Mouse (Mus musculus) urinary bladder, adult 2 months (tissue): Measurements from ENCODE around the gene Zfp455. TPM values are rescaled to one million over a fixed set of nuclear protein-coding genes. Genes with fewer than 3 reads are reported as not detected.
"Not testable (repeated sequence)": the region's sequence is repeated elsewhere in the genome, so short reads cannot be mapped to it uniquely, and the experiment has no call there.

Source experiments
- DNase-seq: peaks from one replicate; pipeline ENCODE4 v3.0.0; 2022; ENCODE audit warnings: low spot score
- polyA plus RNA-seq: library from polyadenylated mRNA; depleted of rRNA; stranded (reverse); fragments of >200 nt; gene quantifications from 2 replicates; pipeline ENCODE4 v1.2.3, GENCODE M21; 2012; rRNA removed

Gene Zfp455
- 2.0 TPM in 2 replicates for polyA plus RNA-seq

- peak; percentile 49 for DNase-seq
These were observed at the start of gene Zfp455 for GRCm38 (mm10) chr13:67194340-67194894. Gene Zfp455, plus strand, starts transcription at chr13:67194506.

- not testable (repeated sequence) for DNase-seq
These were observed 28.2 kb upstream of the Zfp455 start for GRCm38 (mm10) chr13:67166122-67166521.

DNA sequence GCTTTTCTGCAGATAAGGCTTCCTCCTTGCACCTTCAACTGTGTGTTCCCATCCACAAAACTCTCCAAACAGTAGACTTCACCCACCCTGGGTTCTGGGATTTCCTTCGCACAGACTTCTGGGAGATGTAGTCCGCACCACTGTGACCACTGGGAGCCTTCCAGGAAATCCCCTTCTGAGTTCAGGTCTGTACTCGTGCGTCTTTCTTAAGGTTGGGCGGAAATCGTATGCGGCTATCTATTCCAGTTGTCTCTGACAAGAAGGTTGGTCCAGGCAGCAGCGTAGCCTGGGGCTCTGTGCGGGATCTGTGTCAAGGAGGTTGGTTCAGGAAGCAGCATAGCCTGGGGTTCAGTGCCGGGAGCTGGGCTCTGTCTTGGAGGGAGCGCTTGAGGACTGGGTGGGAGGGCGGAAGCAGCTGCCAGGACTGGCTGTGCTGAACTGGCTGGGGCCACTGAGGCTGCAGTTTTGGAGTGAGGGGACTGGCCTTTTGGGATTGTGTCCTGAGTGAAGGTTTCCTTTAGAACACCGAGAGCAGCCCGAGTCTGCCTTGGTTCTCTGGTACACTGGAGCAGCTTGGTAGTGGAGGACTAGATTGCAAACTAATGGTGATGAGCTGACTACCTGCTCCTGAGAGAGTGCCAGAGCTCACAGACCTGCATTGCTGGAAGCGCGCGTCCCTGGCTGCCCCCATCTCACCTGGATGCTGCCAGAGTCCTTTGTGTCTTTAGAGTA is 21.1 kb upstream of the Zfp455 start, which contains the start of gene Rsl1:
Gene Rsl1, plus strand, starts transcription at position 192 of the 732 bp plus-strand sequence.
- DNase-seq = peak; percentile 47

DNA sequence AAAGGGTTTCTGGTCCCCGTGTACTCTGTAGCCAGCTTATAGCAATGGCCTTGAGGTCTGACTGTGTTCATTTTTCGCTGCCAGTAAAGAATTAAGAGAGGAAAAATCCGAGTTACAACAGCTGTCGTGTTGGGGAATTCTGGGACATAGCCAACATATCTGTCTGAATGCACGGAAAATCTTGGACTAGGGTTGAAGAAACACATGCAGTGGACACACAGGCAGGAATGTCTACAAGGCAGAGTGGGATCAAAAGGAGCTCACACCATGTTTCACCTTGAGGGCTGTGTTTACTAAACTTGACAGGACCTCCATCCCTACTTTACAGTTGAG is 20.6 kb upstream of the Zfp455 start:
- DNase-seq = no peak

- DNase-seq = no peak
These were observed 7.3 kb downstream of the Zfp455 start for GRCm38 (mm10) chr13:67201656-67202055.

DNA sequence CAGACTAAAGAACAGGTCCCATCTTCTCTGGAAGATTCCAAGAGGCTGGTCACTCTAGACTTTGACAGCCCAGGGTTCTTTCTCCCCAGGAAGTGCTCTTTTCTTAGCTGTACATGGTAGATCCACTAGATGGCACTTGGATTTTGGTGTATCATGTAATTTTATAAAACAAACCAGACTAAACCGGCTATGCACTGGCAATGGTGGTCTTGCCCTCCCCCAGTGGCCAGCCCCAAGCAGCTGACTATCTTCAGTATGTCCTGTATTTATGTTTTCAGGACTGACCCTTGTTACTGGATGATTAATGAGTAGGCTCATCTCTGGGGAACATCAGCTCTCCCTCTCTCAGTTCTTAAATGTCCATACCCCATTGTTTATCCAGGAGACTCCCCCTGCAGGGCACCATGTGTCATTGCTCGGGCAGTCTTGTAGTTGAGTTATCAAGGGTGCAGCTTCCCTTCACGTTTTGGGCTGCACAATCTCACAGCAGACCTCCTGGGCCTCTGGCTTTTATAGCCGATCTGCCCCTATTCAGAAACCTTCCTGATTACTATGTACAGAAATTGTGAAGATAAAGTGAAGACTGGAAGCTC is 19.8 kb downstream of the Zfp455 start:
- DNase-seq = no peak

Other genes with a start within 250 kb of the Zfp455 start
- gene Zfp712, start 133.3 kb upstream of the Zfp455 start, polyA plus RNA-seq = 1.4 and 1.5 TPM in 2 replicates
- gene Zfp708, start 96.5 kb upstream of the Zfp455 start, polyA plus RNA-seq = 2.7 and 3.3 TPM in 2 replicates
- 4.8 and 6.3 TPM in 2 replicates for gene Gm28557, start 85.9 kb upstream of the Zfp455 start, polyA plus RNA-seq
- 0.40 and 0.66 TPM in 2 replicates for gene Rslcan18, start 78.2 kb upstream of the Zfp455 start, polyA plus RNA-seq
- 2.0 and 2.5 TPM in 2 replicates for gene Zfp759, start 72.8 kb upstream of the Zfp455 start, polyA plus RNA-seq
- 6.4 and 7.4 TPM in 2 replicates for gene Rsl1, start 21.3 kb upstream of the Zfp455 start, polyA plus RNA-seq
- 2.0 and 2.4 TPM in 2 replicates for gene Zfp458, start 84.0 kb downstream of the Zfp455 start, polyA plus RNA-seq
- gene Zfp457, start 112.0 kb downstream of the Zfp455 start, polyA plus RNA-seq = 1.8 and 2.4 TPM in 2 replicates
- 5.4 and 5.5 TPM in 2 replicates for gene Zfp595, start 138.1 kb downstream of the Zfp455 start, polyA plus RNA-seq
- gene Gm28044, start 166.0 kb downstream of the Zfp455 start, polyA plus RNA-seq = 0.43 and 0.47 TPM in 2 replicates
- gene Zfp953, start 166.1 kb downstream of the Zfp455 start, polyA plus RNA-seq = 1.5 and 1.7 TPM in 2 replicates
- gene Gm28041, start 181.2 kb downstream of the Zfp455 start, polyA plus RNA-seq = 0.32 and 0.45 TPM in 2 replicates
- gene Zfp456, start 181.3 kb downstream of the Zfp455 start, polyA plus RNA-seq = 0.73 and 1.0 TPM in 2 replicates
- gene Zfp429, start 205.3 kb downstream of the Zfp455 start, polyA plus RNA-seq = 7.6 and 8.3 TPM in 2 replicates
- gene Zfp459, start 226.9 kb downstream of the Zfp455 start, polyA plus RNA-seq = 2.5 and 2.6 TPM in 2 replicates